Mouse (Mus musculus) lung, adult 2 months (tissue): ENCODE results near the gene Ubash3b.

Source experiments
- CTCF ChIP-seq: fragments of 200-500 bp; IDR thresholded peaks from 2 replicates; pipeline ENCODE4 v1.5.1; 2011; ENCODE audit warnings: mild to moderate bottlenecking, low read length, control low read depth; ENCODE audit not compliant: insufficient read depth
- POLR2A ChIP-seq: fragments of 200-500 bp; IDR thresholded peaks from 2 replicates; pipeline ENCODE4 v1.6.1; 2011; ENCODE audit warnings: low read depth, mild to moderate bottlenecking, control low read depth, low read length, borderline replicate concordance; ENCODE audit errors: extremely low read depth

DNA sequence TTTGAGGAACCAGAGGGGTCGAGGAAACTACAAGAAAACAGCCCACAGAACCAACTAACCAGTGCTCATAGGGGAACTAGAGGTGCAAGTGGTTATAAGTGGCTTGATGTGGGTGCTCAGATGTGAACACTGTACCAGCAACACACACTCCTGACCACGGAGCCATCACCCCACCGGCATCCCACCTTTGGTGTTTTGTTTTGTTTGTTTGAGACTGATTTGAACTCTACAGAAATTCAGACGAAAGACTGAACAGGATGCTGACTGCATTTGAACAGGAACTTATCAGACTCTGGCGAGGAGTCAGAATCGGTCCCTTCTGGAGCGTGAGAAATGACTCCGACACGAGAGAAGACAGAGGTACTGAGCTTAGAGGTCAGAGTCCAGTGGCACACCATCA is 19.9 kb upstream of the Ubash3b start:
- TF ChIP-seq POLR2A (no peak), CTCF (no peak)
